Mouse (Mus musculus) MEL (cell line): ENCODE data around the gene Tap2. TPM values are rescaled to one million over a fixed set of nuclear protein-coding genes. Genes with fewer than 3 reads are reported as not detected.
A peak's percentile ranks its signal among the peaks of the same experiment; 100 is the strongest.

ENCODE experiments used
- DNase-seq: peaks from one replicate; pipeline ENCODE4 v3.0.0; 2011; ENCODE audit warnings: low read depth, low spot score
- H3K27ac ChIP-seq: 2 replicates; pipeline ENCODE4 v1.5.1; 2012; ENCODE audit warnings: low read depth, mild to moderate bottlenecking, control low read depth, low read length, moderate library complexity; ENCODE audit not compliant: control insufficient read depth
- H3K27me3 ChIP-seq, 2 experiments: fragments of 150-350 bp in 1 of 2; sonication (generic) in 1 of 2; 2 replicates each; pipeline ENCODE4 v1.6.1; 2012; ENCODE audit warnings: low read length in 2 of 2, mild to moderate bottlenecking in 2 of 2, improper control_type of control experiment in 1 of 2, moderate library complexity in 1 of 2; ENCODE audit not compliant: insufficient read depth in 2 of 2, control insufficient read depth in 1 of 2
- H3K36me3 ChIP-seq, 2 experiments: 2 replicates each; pipeline ENCODE4 v1.6.1; 2012 to 2014; ENCODE audit warnings: low read length in 2 of 2, improper control_type of control experiment in 1 of 2, inconsistent platforms in 1 of 2, mild to moderate bottlenecking in 1 of 2; ENCODE audit not compliant: insufficient read depth in 2 of 2, control insufficient read depth in 1 of 2
- H3K4me1 ChIP-seq, 2 experiments: fragments of 150-350 bp in 1 of 2; sonication (generic) in 1 of 2; 2 replicates each; pipeline ENCODE4 v1.6.1; 2012; ENCODE audit warnings: low read length in 2 of 2, improper control_type of control experiment in 1 of 2, mild to moderate bottlenecking in 1 of 2; ENCODE audit not compliant: insufficient read depth in 2 of 2, control insufficient read depth in 1 of 2
- H3K4me3 ChIP-seq, 2 experiments: fragments of 150-350 bp in 1 of 2; sonication (generic) in 1 of 2; 2 replicates each; pipeline ENCODE4 v1.5.1; 2012; ENCODE audit warnings: low read depth in 2 of 2, low read length in 2 of 2, mild to moderate bottlenecking in 2 of 2, moderate library complexity in 2 of 2, control low read depth in 1 of 2, improper control_type of control experiment in 1 of 2; ENCODE audit not compliant: control insufficient read depth in 1 of 2, insufficient read depth in 1 of 2
- H3K79me2 ChIP-seq: 2 replicates; pipeline ENCODE4 v1.6.1; 2012; ENCODE audit warnings: mild to moderate bottlenecking, low read length, moderate library complexity; ENCODE audit not compliant: control insufficient read depth, poor library complexity, insufficient read depth
- H3K9ac ChIP-seq: 2 replicates; pipeline ENCODE4 v1.6.1; 2012; ENCODE audit warnings: low read depth, mild to moderate bottlenecking, control low read depth, low read length, moderate library complexity; ENCODE audit not compliant: control insufficient read depth, poor library complexity, severe bottlenecking
- H3K9me3 ChIP-seq: fragments of 150-350 bp; sonication (generic); replicated peaks from 2 replicates; pipeline ENCODE4 v1.6.1; 2012; ENCODE audit warnings: mild to moderate bottlenecking, low read length, improper control_type of control experiment, moderate library complexity; ENCODE audit not compliant: insufficient read depth
- BHLHE40 ChIP-seq: IDR thresholded peaks from 2 replicates; pipeline ENCODE4 v1.6.1; 2012; ENCODE audit warnings: low read depth, mild to moderate bottlenecking, inconsistent platforms, low read length, improper control_type of control experiment, borderline replicate concordance
- CHD1 ChIP-seq: IDR thresholded peaks from 2 replicates; pipeline ENCODE4 v1.6.1; 2012; ENCODE audit warnings: low read depth, mild to moderate bottlenecking, inconsistent platforms, low read length, improper control_type of control experiment
- E2F4 ChIP-seq: IDR thresholded peaks from 2 replicates; pipeline ENCODE4 v1.6.1; 2011; ENCODE audit warnings: low read depth, low read length, improper control_type of control experiment, borderline replicate concordance
- ELF1 ChIP-seq: IDR thresholded peaks from 2 replicates; pipeline ENCODE4 v1.6.1; 2014; ENCODE audit warnings: low read depth, mild to moderate bottlenecking, inconsistent platforms, low read length, improper control_type of control experiment, moderate library complexity
- GATA1 ChIP-seq: IDR thresholded peaks from 2 replicates; pipeline ENCODE4 v1.6.1; 2011; ENCODE audit warnings: low read depth, low read length, improper control_type of control experiment
- HCFC1 ChIP-seq: IDR thresholded peaks from 2 replicates; pipeline ENCODE4 v1.6.1; 2012; ENCODE audit warnings: low read depth, mild to moderate bottlenecking, inconsistent platforms, low read length, improper control_type of control experiment, moderate library complexity
- JUND ChIP-seq: IDR thresholded peaks from 2 replicates; pipeline ENCODE4 v1.6.1; 2011; ENCODE audit warnings: low read depth, mild to moderate bottlenecking, improper control_type of control experiment, low read length
- KAT2A ChIP-seq: conservative IDR thresholded peaks from 2 replicates; pipeline ENCODE4 v1.6.1; 2012; ENCODE audit warnings: low read depth, low read length, improper control_type of control experiment, inconsistent platforms
- MAFK ChIP-seq: IDR thresholded peaks from 2 replicates; pipeline ENCODE4 v1.6.1; 2011; ENCODE audit warnings: low read depth, mild to moderate bottlenecking, low read length, improper control_type of control experiment, borderline replicate concordance
- MAZ ChIP-seq: IDR thresholded peaks from 2 replicates; pipeline ENCODE4 v1.6.1; 2012; ENCODE audit warnings: low read depth, mild to moderate bottlenecking, inconsistent platforms, low read length, improper control_type of control experiment
- MYB ChIP-seq: IDR thresholded peaks from 2 replicates; pipeline ENCODE4 v1.6.1; 2011; ENCODE audit warnings: mild to moderate bottlenecking, low read depth, low read length, improper control_type of control experiment
- MYC ChIP-seq: IDR thresholded peaks from 2 replicates; pipeline ENCODE4 v1.6.1; 2011; ENCODE audit warnings: low read depth, mild to moderate bottlenecking, low read length, improper control_type of control experiment, moderate library complexity
- NELFE ChIP-seq: IDR thresholded peaks from 2 replicates; pipeline ENCODE4 v1.6.1; 2011; ENCODE audit warnings: low read depth, low read length, improper control_type of control experiment
- NRF1 ChIP-seq: IDR thresholded peaks from 2 replicates; pipeline ENCODE4 v1.6.1; 2014; ENCODE audit warnings: low read depth, mild to moderate bottlenecking, inconsistent platforms, low read length, improper control_type of control experiment, moderate library complexity; ENCODE audit not compliant: poor library complexity, insufficient read depth, severe bottlenecking
- POLR2A ChIP-seq, 2 experiments: IDR thresholded peaks; 2 replicates each; pipeline ENCODE4 v1.6.1; 2011 to 2012; ENCODE audit warnings: low read length in 2 of 2, mild to moderate bottlenecking in 2 of 2, control low read depth in 1 of 2, improper control_type of control experiment in 1 of 2, low read depth in 1 of 2, moderate library complexity in 1 of 2; ENCODE audit not compliant: control insufficient read depth in 1 of 2, insufficient read depth in 1 of 2, poor library complexity in 1 of 2
- POLR2AphosphoS2 ChIP-seq: IDR thresholded peaks from 2 replicates; pipeline ENCODE4 v1.6.1; 2011; ENCODE audit warnings: low read length, improper control_type of control experiment
- POLR2AphosphoS5 ChIP-seq: IDR thresholded peaks from 2 replicates; pipeline ENCODE4 v1.6.1; 2012; ENCODE audit warnings: low read depth, borderline replicate concordance, mild to moderate bottlenecking, inconsistent platforms, low read length, moderate library complexity, mixed read lengths
- SIN3A ChIP-seq: IDR thresholded peaks from 2 replicates; pipeline ENCODE4 v1.6.1; 2012; ENCODE audit warnings: low read length, improper control_type of control experiment, inconsistent platforms
- TAL1 ChIP-seq: IDR thresholded peaks from 2 replicates; pipeline ENCODE4 v1.6.1; 2012; ENCODE audit warnings: mild to moderate bottlenecking, inconsistent platforms, low read length, moderate library complexity, mixed read lengths
- TBP ChIP-seq: IDR thresholded peaks from 2 replicates; pipeline ENCODE4 v1.8.0; 2011; ENCODE audit warnings: low read depth, low read length, improper control_type of control experiment
- UBTF ChIP-seq: IDR thresholded peaks from 2 replicates; pipeline ENCODE4 v1.6.1; 2012; ENCODE audit warnings: low read depth, mild to moderate bottlenecking, inconsistent platforms, low read length, improper control_type of control experiment, moderate library complexity, borderline replicate concordance; ENCODE audit not compliant: insufficient read depth
- USF1 ChIP-seq: IDR thresholded peaks from 2 replicates; pipeline ENCODE4 v1.6.1; 2014; ENCODE audit warnings: low read depth, mild to moderate bottlenecking, inconsistent platforms, low read length, improper control_type of control experiment, moderate library complexity
- USF2 ChIP-seq, 2 experiments: IDR thresholded peaks; 2 replicates each; pipeline ENCODE4 v1.6.1; 2011 to 2012; ENCODE audit warnings: improper control_type of control experiment in 2 of 2, low read length in 2 of 2, borderline replicate concordance in 1 of 2, inconsistent platforms in 1 of 2, low read depth in 1 of 2, mild to moderate bottlenecking in 1 of 2; ENCODE audit not compliant: insufficient read depth in 1 of 2
- ZNF384 ChIP-seq: IDR thresholded peaks from 2 replicates; pipeline ENCODE4 v1.6.1; 2012; ENCODE audit warnings: low read depth, mild to moderate bottlenecking, inconsistent platforms, low read length, improper control_type of control experiment
- polyA plus RNA-seq, 2 experiments: library from polyadenylated mRNA; stranded (reverse) in 1 of 2; unstranded in 1 of 2; fragments of >175 nt in 1 of 2; fragments of >200 nt in 1 of 2; gene quantifications; 2 replicates each; pipeline versions ENCODE4 v1.2.1 to v1.2.4; 2012; ENCODE audit warnings: low replicate concordance in 2 of 2, low read depth in 1 of 2; ENCODE audit not compliant: insufficient read length in 2 of 2, insufficient read depth in 1 of 2, missing spikeins in 1 of 2
- total RNA-seq: library from RNA; depleted of rRNA; stranded (reverse); fragments of 300-350 nt; gene quantifications from 2 replicates; pipeline ENCODE4 v1.2.3, GENCODE M21; 2012

Tap2 gene
- total and polyA plus RNA-seq, 3 experiments, result 48.5 to 63.0 TPM; not detected in 1

GRCm38 (mm10) chr17:34206731-34207130, 3.4 kb downstream of the Tap2 start:
- peaks cover 0 to 23% of the 10 kb centered on the region in 2 experiments; a peak in 2 of 4 replicates for H3K36me3 ChIP-seq
- peaks cover 13% of the 10 kb centered on the region for H3K79me2 ChIP-seq
- H3K9ac ChIP-seq, result no peak overlapping the region
- no peak for TF ChIP-seq ELF1
- no peak for TF ChIP-seq UBTF
- no peak for TF ChIP-seq NRF1
- TF ChIP-seq USF2 (IDR thresholded peaks at IDR 0.05; ENCODE audit: borderline replicate concordance in 1 of 2, insufficient read depth in 1 of 2, low read depth in 1 of 2, low read length in 2 of 2), result no peak
- no peak for TF ChIP-seq CHD1
- TF ChIP-seq MAZ, result no peak
- no peak for TF ChIP-seq POLR2AphosphoS2
- no peak for TF ChIP-seq JUND
- TF ChIP-seq MYB, result no peak
- no peak for TF ChIP-seq MYC
- no peak for TF ChIP-seq POLR2AphosphoS5
- TF ChIP-seq KAT2A, result no peak
- TF ChIP-seq GATA1, result no peak
- no peak for TF ChIP-seq ZNF384
- DNase-seq, result no peak
- no peaks in the 10 kb centered on the region for H3K9me3 ChIP-seq
- H3K4me1 ChIP-seq, result peaks cover 9 to 38% of the 10 kb centered on the region in 2 experiments
- no peaks in the 10 kb centered on the region for H3K27me3 ChIP-seq
- H3K27ac ChIP-seq, result no peak overlapping the region
- no peak overlapping the region for H3K4me3 ChIP-seq

GRCm38 (mm10) chr17:34207456-34207855, 4.1 kb downstream of the Tap2 start:
- H3K27ac ChIP-seq, result no peak overlapping the region
- peak; percentile 42 for DNase-seq
- no peaks in the 10 kb centered on the region for H3K9me3 ChIP-seq
- peaks cover 13% of the 10 kb centered on the region for H3K79me2 ChIP-seq
- TF ChIP-seq NELFE (no peak), POLR2A (IDR thresholded peaks at IDR 0.05; ENCODE audit: control insufficient read depth in 1 of 2, insufficient read depth in 1 of 2, low read depth in 1 of 2, low read length in 2 of 2, poor library complexity in 1 of 2) (0 out of 4 replicates have a peak, but pooled peaks of 1 of the 2 experiments have one; percentile 33)
- H3K36me3 ChIP-seq, result peaks cover under 1 to 28% of the 10 kb centered on the region in 2 experiments; a peak in 3 of 4 replicates
- H3K4me3 ChIP-seq, result no peak overlapping the region
- H3K27me3 ChIP-seq, result no peaks in the 10 kb centered on the region
- no peak overlapping the region for H3K9ac ChIP-seq
- peaks cover 14 to 43% of the 10 kb centered on the region in 2 experiments for H3K4me1 ChIP-seq

GRCm38 (mm10) chr17:34207866-34208265, 4.5 kb downstream of the Tap2 start:
- peaks cover 2 to 28% of the 10 kb centered on the region in 2 experiments; a peak in 3 of 4 replicates for H3K36me3 ChIP-seq
- H3K9ac ChIP-seq, result no peak overlapping the region
- TF ChIP-seq TBP, result no peak
- TF ChIP-seq SIN3A, result no peak
- no peak for TF ChIP-seq JUND
- no peak for TF ChIP-seq POLR2A (IDR thresholded peaks at IDR 0.05; ENCODE audit: control insufficient read depth in 1 of 2, insufficient read depth in 1 of 2, low read depth in 1 of 2, low read length in 2 of 2, poor library complexity in 1 of 2)
- TF ChIP-seq E2F4, result no peak
- no peak for TF ChIP-seq BHLHE40
- TF ChIP-seq TAL1, result no peak
- no peak for TF ChIP-seq MYC
- no peak for TF ChIP-seq USF1
- TF ChIP-seq KAT2A, result no peak
- no peak for TF ChIP-seq HCFC1
- TF ChIP-seq GATA1, result no peak
- TF ChIP-seq MAFK, result no peak
- TF ChIP-seq USF2 (IDR thresholded peaks at IDR 0.05; ENCODE audit: borderline replicate concordance in 1 of 2, insufficient read depth in 1 of 2, low read depth in 1 of 2, low read length in 2 of 2), result no peak
- TF ChIP-seq ELF1, result no peak
- H3K27ac ChIP-seq, result no peak overlapping the region
- DNase-seq, result no peak
- peaks cover 15 to 43% of the 10 kb centered on the region in 2 experiments for H3K4me1 ChIP-seq
- H3K9me3 ChIP-seq, result no peaks in the 10 kb centered on the region
- H3K4me3 ChIP-seq, result no peak overlapping the region
- H3K27me3 ChIP-seq, result no peaks in the 10 kb centered on the region
- H3K79me2 ChIP-seq, result peaks cover 13% of the 10 kb centered on the region
